Mouse (Mus musculus) embryonic facial prominence, embryonic 10.5 days (tissue): ENCODE data around the gene Olfr1351. TPM values are rescaled to one million over a fixed set of nuclear protein-coding genes. Genes with fewer than 3 reads are reported as not detected.
"Not testable (repeated sequence)": the region's sequence is repeated elsewhere in the genome, so short reads cannot be mapped to it uniquely, and the experiment has no call there.

Experiments
- DNase-seq: peaks from one replicate; pipeline ENCODE4 v3.0.0-alpha.2; 2017; ENCODE audit warnings: low spot score
- H3K27ac ChIP-seq: fragments of 300-500 bp; sonication (generic); replicated peaks from 2 replicates; pipeline ENCODE4 v1.5.1; 2016; ENCODE audit warnings: mild to moderate bottlenecking
- H3K27me3 ChIP-seq: fragments of 300-500 bp; sonication (generic); replicated peaks from 2 replicates; pipeline ENCODE4 v1.6.1; 2016; ENCODE audit warnings: low read depth, mild to moderate bottlenecking; ENCODE audit not compliant: poor library complexity, severe bottlenecking
- H3K36me3 ChIP-seq: fragments of 300-500 bp; sonication (generic); replicated peaks from 2 replicates; pipeline ENCODE4 v1.6.1; 2016; ENCODE audit warnings: mild to moderate bottlenecking, moderate library complexity
- H3K4me1 ChIP-seq: fragments of 300-500 bp; sonication (generic); 2 replicates; pipeline ENCODE4 v1.6.1; 2016
- H3K4me3 ChIP-seq: fragments of 300-500 bp; sonication (generic); 2 replicates; pipeline ENCODE4 v1.5.1; 2016; ENCODE audit warnings: mild to moderate bottlenecking, moderate library complexity
- H3K9me3 ChIP-seq: fragments of 300-500 bp; sonication (generic); 2 replicates; pipeline ENCODE4 v1.6.1; 2016; ENCODE audit warnings: mild to moderate bottlenecking
- WGBS: fragments of 180-500 bp; shearing (Covaris S2); methylation state at CpG from one replicate; pipeline ENCODE4 v1.1.7; 2016; 5-methylcytosine and 5-hydroxymethylcytosine counted together
- polyA plus RNA-seq: library from polyadenylated mRNA; unstranded; fragments of >200 nt; fragmentation: Nextera tagmentation; extraction: Ambion mirVana; gene quantifications from 2 replicates; pipeline ENCODE4 v1.2.1, GENCODE M21; 2016

Olfr1351 gene
- polyA plus RNA-seq, result not detected in 2 replicates

- Histone ChIP-seq H3K36me3 (no peaks in the 10 kb centered on the region), H3K4me3 (no peak within 1 kb of the TSS), H3K4me1 (no peaks in the 10 kb centered on the region), H3K27ac (no peak within 1 kb of the TSS), H3K27me3 (no peaks in the 10 kb centered on the region), H3K9me3 (peaks cover 5% of the 10 kb centered on the region; the same call in 1 of the 2 replicates)
- no peak for DNase-seq
- WGBS, result 67% methylated on average over 1 of the region's 1 CpGs
Observed at GRCm38 (mm10) chr10:79012172-79012571, at the start of gene Olfr1351. Olfr1351 (plus strand) TSS chr10:79012472.

GRCm38 (mm10) chr10:78963009-78963408, 49.3 kb upstream of the Olfr1351 start, which contains the start of gene Olfr1353:
Olfr1353 (plus strand) TSS chr10:78963309.
- DNase-seq, H3K27me3 ChIP-seq: not testable (repeated sequence)

GRCm38 (mm10) chr10:78980750-78981149, 31.5 kb upstream of the Olfr1351 start, which contains the start of gene Olfr1352:
Olfr1352 (plus strand) TSS chr10:78981050.
- DNase-seq, result no peak

More at GRCm38 (mm10) chr10:78963009-78963408, 49.3 kb upstream of the Olfr1351 start, which contains the start of gene Olfr1353:
- not testable (repeated sequence) for H3K4me3 ChIP-seq, H3K27ac ChIP-seq, H3K36me3 ChIP-seq, H3K9me3 ChIP-seq, H3K4me1 ChIP-seq

DNA sequence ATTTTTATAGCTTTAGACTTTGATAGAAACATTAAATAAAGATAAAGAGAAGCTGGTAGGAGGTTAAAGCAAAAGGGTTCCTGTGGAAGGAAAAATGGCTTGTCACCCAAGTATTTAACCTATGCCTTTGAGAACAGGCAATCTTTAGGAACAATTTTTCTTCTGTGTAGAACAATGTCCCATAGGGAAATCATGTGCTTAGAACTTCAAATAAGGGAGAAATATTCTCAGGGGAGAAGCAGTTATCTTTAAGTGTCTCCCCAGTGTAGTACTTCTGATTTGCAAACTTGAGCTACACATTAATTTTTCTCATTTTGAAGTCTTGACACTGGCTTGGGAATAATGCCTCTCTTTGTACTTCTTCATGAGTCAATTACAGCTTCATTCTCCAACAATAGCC, 16.2 kb downstream of the Olfr1351 start, which contains the start of gene Olfr57:
Gene Olfr57, plus strand, starts transcription at position 301 of the 400 bp plus-strand sequence.
- Histone ChIP-seq H3K27ac (no peak within 1 kb of the TSS), H3K9me3 (peaks cover 9% of the 10 kb centered on the region; the same call in 1 of the 2 replicates), H3K36me3 (no peaks in the 10 kb centered on the region), H3K4me1 (no peaks in the 10 kb centered on the region), H3K27me3 (no peaks in the 10 kb centered on the region), H3K4me3 (no peak within 1 kb of the TSS)
- no peak for DNase-seq

More at GRCm38 (mm10) chr10:78980750-78981149, 31.5 kb upstream of the Olfr1351 start, which contains the start of gene Olfr1352:
- no peaks in the 10 kb centered on the region for H3K9me3 ChIP-seq
- H3K36me3 ChIP-seq, result no peaks in the 10 kb centered on the region
- H3K27me3 ChIP-seq, result no peaks in the 10 kb centered on the region
- H3K27ac ChIP-seq, result no peak within 1 kb of the TSS
- H3K4me3 ChIP-seq, result no peak within 1 kb of the TSS
- H3K4me1 ChIP-seq, result no peaks in the 10 kb centered on the region

DNA sequence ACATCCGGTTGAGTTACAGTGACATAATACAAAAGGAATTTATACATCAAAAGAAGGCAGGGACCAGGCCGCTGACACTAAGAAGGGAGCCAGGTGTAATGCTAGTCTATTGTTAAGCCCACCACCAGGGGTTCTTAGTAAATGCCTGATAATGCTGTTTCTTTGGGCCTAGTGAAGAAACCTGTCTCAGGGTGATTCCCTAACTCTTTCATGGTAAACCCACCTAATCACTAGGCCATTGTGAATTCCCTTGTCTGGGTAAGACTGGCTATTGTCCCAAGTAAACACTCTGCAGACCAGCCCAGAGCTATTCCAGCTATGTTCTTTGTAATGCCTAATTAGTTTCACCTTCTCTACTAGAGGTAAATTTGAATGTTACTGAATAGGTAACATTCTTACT, 30.2 kb downstream of the Olfr1351 start:
- H3K9me3 ChIP-seq, result peaks cover 27% of the 10 kb centered on the region; the same call in 1 of the 2 replicates
- not testable (repeated sequence) for H3K36me3 ChIP-seq, DNase-seq, H3K4me3 ChIP-seq, H3K4me1 ChIP-seq, H3K27me3 ChIP-seq, H3K27ac ChIP-seq
- 84% methylated on average over 2 of the region's 2 CpGs for WGBS

GRCm38 (mm10) chr10:79057370-79057769, 45.1 kb downstream of the Olfr1351 start:
- WGBS, result 87% methylated on average over 3 of the region's 3 CpGs
- DNase-seq, H3K27ac ChIP-seq, H3K4me3 ChIP-seq, H3K27me3 ChIP-seq, H3K4me1 ChIP-seq: not testable (repeated sequence)
- Histone ChIP-seq H3K9me3 (peaks cover 31% of the 10 kb centered on the region), H3K36me3 (peaks cover 58% of the 10 kb centered on the region)

Other genes with a start within 250 kb of the Olfr1351 start
- 1.2 and 1.4 TPM in 2 replicates for gene Slc1a6, start 232.0 kb upstream of the Olfr1351 start, polyA plus RNA-seq
- gene Olfr1356, start 160.3 kb upstream of the Olfr1351 start, polyA plus RNA-seq, result not detected in 2 replicates
- gene Olfr1355, start 136.9 kb upstream of the Olfr1351 start, polyA plus RNA-seq, result not detected in 2 replicates
- not detected in 2 replicates for gene Olfr1354, start 99.3 kb upstream of the Olfr1351 start, polyA plus RNA-seq
- not detected in 2 replicates for gene Olfr8, start 61.8 kb upstream of the Olfr1351 start, polyA plus RNA-seq
- gene Olfr1353, start 49.2 kb upstream of the Olfr1351 start, polyA plus RNA-seq, result not detected in 2 replicates
- not detected in 2 replicates for gene Olfr1352, start 31.4 kb upstream of the Olfr1351 start, polyA plus RNA-seq
- not detected in 2 replicates for gene Olfr57, start 16.3 kb downstream of the Olfr1351 start, polyA plus RNA-seq
- 29.6 and 31.0 TPM in 2 replicates for gene 2610008E11Rik, start 85.1 kb downstream of the Olfr1351 start, polyA plus RNA-seq
- gene Vmn2r80, start 136.3 kb downstream of the Olfr1351 start, polyA plus RNA-seq, result not detected in 2 replicates
- gene Vmn2r81, start 235.2 kb downstream of the Olfr1351 start, polyA plus RNA-seq, result not detected in 2 replicates